Mouse (Mus musculus) MEL (cell line): ENCODE results near the gene Hnmt.

Experiments used
- CTCF ChIP-seq, 3 experiments: IDR thresholded peaks in 2 of 3; conservative IDR thresholded peaks in 1 of 3; 2 replicates each; pipeline ENCODE4 v1.5.1; 2011 to 2012; ENCODE audit warnings: low read length in 3 of 3, low read depth in 2 of 3, mild to moderate bottlenecking in 2 of 3, improper control_type of control experiment in 1 of 3, inconsistent platforms in 1 of 3, mixed read lengths in 1 of 3, moderate library complexity in 1 of 3; ENCODE audit not compliant: control insufficient read depth in 1 of 3, insufficient read depth in 1 of 3, poor library complexity in 1 of 3, severe bottlenecking in 1 of 3
- E2F4 ChIP-seq: IDR thresholded peaks from 2 replicates; pipeline ENCODE4 v1.6.1; 2011; ENCODE audit warnings: low read depth, low read length, improper control_type of control experiment, borderline replicate concordance
- ELF1 ChIP-seq: IDR thresholded peaks from 2 replicates; pipeline ENCODE4 v1.6.1; 2014; ENCODE audit warnings: low read depth, mild to moderate bottlenecking, inconsistent platforms, low read length, improper control_type of control experiment, moderate library complexity
- HCFC1 ChIP-seq: IDR thresholded peaks from 2 replicates; pipeline ENCODE4 v1.6.1; 2012; ENCODE audit warnings: low read depth, mild to moderate bottlenecking, inconsistent platforms, low read length, improper control_type of control experiment, moderate library complexity
- JUND ChIP-seq: IDR thresholded peaks from 2 replicates; pipeline ENCODE4 v1.6.1; 2011; ENCODE audit warnings: low read depth, mild to moderate bottlenecking, improper control_type of control experiment, low read length
- KAT2A ChIP-seq: conservative IDR thresholded peaks from 2 replicates; pipeline ENCODE4 v1.6.1; 2012; ENCODE audit warnings: low read depth, low read length, improper control_type of control experiment, inconsistent platforms
- NELFE ChIP-seq: IDR thresholded peaks from 2 replicates; pipeline ENCODE4 v1.6.1; 2011; ENCODE audit warnings: low read depth, low read length, improper control_type of control experiment
- POLR2A ChIP-seq, 2 experiments: IDR thresholded peaks; 2 replicates each; pipeline ENCODE4 v1.6.1; 2011 to 2012; ENCODE audit warnings: low read length in 2 of 2, mild to moderate bottlenecking in 2 of 2, control low read depth in 1 of 2, improper control_type of control experiment in 1 of 2, low read depth in 1 of 2, moderate library complexity in 1 of 2; ENCODE audit not compliant: control insufficient read depth in 1 of 2, insufficient read depth in 1 of 2, poor library complexity in 1 of 2
- RCOR1 ChIP-seq: IDR thresholded peaks from 2 replicates; pipeline ENCODE4 v1.6.1; 2012; ENCODE audit warnings: low read depth, mild to moderate bottlenecking, inconsistent platforms, low read length, improper control_type of control experiment
- SMC3 ChIP-seq: IDR thresholded peaks from 2 replicates; pipeline ENCODE4 v1.6.1; 2011; ENCODE audit warnings: low read depth, low read length, improper control_type of control experiment
- TAL1 ChIP-seq: IDR thresholded peaks from 2 replicates; pipeline ENCODE4 v1.6.1; 2012; ENCODE audit warnings: mild to moderate bottlenecking, inconsistent platforms, low read length, moderate library complexity, mixed read lengths
- ZMIZ1 ChIP-seq: IDR thresholded peaks from 2 replicates; pipeline ENCODE4 v1.6.1; 2012; ENCODE audit warnings: low read depth, mild to moderate bottlenecking, inconsistent platforms, low read length, improper control_type of control experiment, moderate library complexity
- ZNF384 ChIP-seq: IDR thresholded peaks from 2 replicates; pipeline ENCODE4 v1.6.1; 2012; ENCODE audit warnings: low read depth, mild to moderate bottlenecking, inconsistent platforms, low read length, improper control_type of control experiment

DNA sequence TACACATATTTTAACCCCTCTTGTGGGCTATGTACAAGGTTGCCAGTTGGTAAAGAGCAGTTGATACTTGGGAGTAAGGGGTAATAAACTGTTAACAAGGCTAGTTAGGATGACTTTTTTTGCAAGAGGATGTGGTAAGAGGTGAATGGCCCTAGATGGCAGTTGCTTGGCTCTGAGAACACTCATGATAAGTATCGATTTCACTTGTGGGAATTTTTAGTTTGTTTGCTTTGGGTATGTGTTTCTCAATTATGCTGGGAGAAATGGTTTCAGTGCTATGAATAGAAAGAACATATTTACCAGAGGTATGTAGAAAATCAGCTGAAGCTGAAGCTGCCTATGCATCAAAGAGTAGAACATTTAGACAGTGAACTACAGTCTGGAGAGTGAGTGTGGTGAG is 6.3 kb downstream of the Hnmt start:
- TF ChIP-seq CTCF (IDR thresholded peaks at IDR 0.05 in 2 of 3, conservative IDR thresholded peaks at IDR 0.05 in 1 of 3; ENCODE audit: control insufficient read depth in 1 of 3, insufficient read depth in 1 of 3, low read depth in 2 of 3, low read length in 3 of 3, poor library complexity in 1 of 3, severe bottlenecking in 1 of 3) (no peak), JUND (no peak), RCOR1 (no peak), KAT2A (no peak), SMC3 (no peak), TAL1 (no peak), E2F4 (no peak), POLR2A (IDR thresholded peaks at IDR 0.05; ENCODE audit: control insufficient read depth in 1 of 2, insufficient read depth in 1 of 2, low read depth in 1 of 2, low read length in 2 of 2, poor library complexity in 1 of 2) (no peak), NELFE (no peak), ZNF384 (no peak), HCFC1 (no peak), ELF1 (no peak), ZMIZ1 (no peak)
